Mouse (Mus musculus) olfactory bulb, adult 2 months (tissue): ENCODE data around the gene 7530416G11Rik. TPM values are rescaled to one million over a fixed set of nuclear protein-coding genes. Genes with fewer than 3 reads are reported as not detected.

Experiments
- H3K27ac ChIP-seq: fragments of 200-500 bp; 2 replicates; pipeline ENCODE4 v1.5.1; 2012; ENCODE audit warnings: low read depth, low read length; ENCODE audit not compliant: insufficient read depth
- H3K4me1 ChIP-seq: fragments of 200-500 bp; 2 replicates; pipeline ENCODE4 v1.6.1; 2012; ENCODE audit warnings: low read length; ENCODE audit not compliant: control insufficient read depth, insufficient read depth
- H3K4me3 ChIP-seq: fragments of 200-500 bp; 2 replicates; pipeline ENCODE4 v1.5.1; 2012; ENCODE audit warnings: mild to moderate bottlenecking, low read depth, low read length, moderate library complexity; ENCODE audit not compliant: insufficient read depth
- CTCF ChIP-seq: fragments of 200-500 bp; IDR thresholded peaks from 2 replicates; pipeline ENCODE4 v1.5.1; 2012; ENCODE audit warnings: low read depth, mild to moderate bottlenecking, low read length, moderate library complexity; ENCODE audit not compliant: insufficient read depth
- POLR2A ChIP-seq: fragments of 200-500 bp; IDR thresholded peaks from 2 replicates; pipeline ENCODE4 v1.6.1; 2012; ENCODE audit warnings: mild to moderate bottlenecking, low read depth, low read length, moderate library complexity; ENCODE audit not compliant: insufficient read depth
- WGBS: fragments of 180-500 bp; shearing (Covaris S2); methylation state at CpG from one replicate; pipeline ENCODE4 v1.1.7; 2018; 5-methylcytosine and 5-hydroxymethylcytosine counted together
- polyA plus RNA-seq: library from polyadenylated mRNA; stranded (reverse); fragments of >200 nt; gene quantifications from 2 replicates; pipeline ENCODE4 v1.2.4, GENCODE M21; 2012; ENCODE audit warnings: low replicate concordance; ENCODE audit not compliant: missing spikeins, insufficient read depth, insufficient read length

7530416G11Rik gene
- polyA plus RNA-seq = not detected in 2 replicates

- no peaks in the 10 kb centered on the region; the same call in 1 of the 2 replicates for H3K4me1 ChIP-seq
- no peak within 1 kb of the TSS for H3K27ac ChIP-seq
- 74% methylated on average over 8 of the region's 8 CpGs for WGBS
- TF ChIP-seq POLR2A (no peak), CTCF (no peak)
- no peak within 1 kb of the TSS for H3K4me3 ChIP-seq
Observed at GRCm38 (mm10) chr15:85503127-85503526, at the start of gene 7530416G11Rik. Gene 7530416G11Rik, minus strand, starts transcription at chr15:85503227.

GRCm38 (mm10) chr15:85546500-85546899 is 43.5 kb upstream of the 7530416G11Rik start:
- peaks cover 10% of the 10 kb centered on the region for H3K4me1 ChIP-seq
- H3K4me3 ChIP-seq = no peak overlapping the region
- WGBS = 50% methylated on average over 4 of the region's 4 CpGs
- TF ChIP-seq CTCF = no peak
- no peak for TF ChIP-seq POLR2A
- H3K27ac ChIP-seq = no peak overlapping the region

GRCm38 (mm10) chr15:85545369-85545768 is 42.3 kb upstream of the 7530416G11Rik start:
- H3K4me1 ChIP-seq = peaks cover 10% of the 10 kb centered on the region
- no peak overlapping the region for H3K4me3 ChIP-seq
- WGBS = 89% methylated on average over 5 of the region's 5 CpGs
- TF ChIP-seq POLR2A (no peak), CTCF (no peak)
- H3K27ac ChIP-seq = no peak overlapping the region

- Histone ChIP-seq H3K4me3 (no peak overlapping the region), H3K27ac (no peak overlapping the region), H3K4me1 (no peaks in the 10 kb centered on the region)
- 69% methylated on average over 11 of the region's 11 CpGs for WGBS
- no peak for TF ChIP-seq POLR2A
- TF ChIP-seq CTCF = no peak
Observed at GRCm38 (mm10) chr15:85538170-85538569, 35.1 kb upstream of the 7530416G11Rik start.

- H3K27ac ChIP-seq = no peak overlapping the region
- 93% methylated on average over 25 of the region's 25 CpGs for WGBS
- no peaks in the 10 kb centered on the region for H3K4me1 ChIP-seq
- no peak for TF ChIP-seq POLR2A
- TF ChIP-seq CTCF = no peak
- H3K4me3 ChIP-seq = no peak overlapping the region
Observed at GRCm38 (mm10) chr15:85537151-85537550, 34.1 kb upstream of the 7530416G11Rik start.

GRCm38 (mm10) chr15:85534646-85535045 is 31.6 kb upstream of the 7530416G11Rik start:
- no peak overlapping the region for H3K27ac ChIP-seq
- H3K4me3 ChIP-seq = no peak overlapping the region
- WGBS = 83% methylated on average over 6 of the region's 6 CpGs
- no peaks in the 10 kb centered on the region for H3K4me1 ChIP-seq
- TF ChIP-seq CTCF (no peak), POLR2A (no peak)

- 68% methylated on average over 8 of the region's 8 CpGs for WGBS
- Histone ChIP-seq H3K4me1 (peaks cover under 1% of the 10 kb centered on the region), H3K4me3 (no peak overlapping the region), H3K27ac (no peak overlapping the region)
- TF ChIP-seq POLR2A (no peak), CTCF (no peak)
Observed at GRCm38 (mm10) chr15:85534215-85534614, 31.2 kb upstream of the 7530416G11Rik start.

GRCm38 (mm10) chr15:85532063-85532462 is 29.0 kb upstream of the 7530416G11Rik start:
- no peak overlapping the region for H3K4me3 ChIP-seq
- 91% methylated on average over 3 of the region's 3 CpGs for WGBS
- TF ChIP-seq POLR2A = no peak
- TF ChIP-seq CTCF = no peak
- peaks cover 9% of the 10 kb centered on the region for H3K4me1 ChIP-seq
- H3K27ac ChIP-seq = no peak overlapping the region

GRCm38 (mm10) chr15:85529911-85530310 is 26.9 kb upstream of the 7530416G11Rik start:
- no peak overlapping the region for H3K27ac ChIP-seq
- WGBS = 85% methylated on average over 3 of the region's 3 CpGs
- no peak overlapping the region for H3K4me3 ChIP-seq
- TF ChIP-seq CTCF (no peak), POLR2A (no peak)
- H3K4me1 ChIP-seq = peaks cover 9% of the 10 kb centered on the region
